Mouse (Mus musculus) thymus, postnatal 10 days (tissue): ENCODE measurements around the gene Atp2b2.

Experiments used
- DNase-seq, 2 experiments: peaks; one replicate each; pipeline ENCODE4 v3.0.0; 2021; ENCODE audit warnings: low spot score in 2 of 2

Gene Atp2b2

GRCm38 (mm10) chr6:114012834-114013233 is 29.6 kb downstream of the Atp2b2 start:
- no peak for DNase-seq

DNA sequence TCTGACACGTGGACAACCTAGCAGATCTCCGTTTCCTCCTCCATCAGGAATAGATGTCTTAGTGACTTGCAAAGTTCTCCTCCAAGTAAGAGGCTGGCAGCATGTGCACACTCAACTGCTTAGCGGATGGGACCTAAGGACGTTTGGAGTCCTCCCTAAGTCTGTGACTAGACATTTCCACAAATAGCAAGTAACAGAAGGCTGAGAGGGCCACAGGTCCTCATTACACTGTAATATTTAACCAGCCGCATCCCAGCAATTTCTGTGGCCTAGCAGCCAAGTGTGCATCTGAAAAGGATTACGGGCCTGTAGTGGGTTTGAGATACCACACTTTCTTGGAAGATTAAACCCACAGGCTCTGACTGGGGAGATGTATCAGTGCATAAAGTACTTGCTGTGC is 30.4 kb downstream of the Atp2b2 start:
- DNase-seq, result no peak

DNA sequence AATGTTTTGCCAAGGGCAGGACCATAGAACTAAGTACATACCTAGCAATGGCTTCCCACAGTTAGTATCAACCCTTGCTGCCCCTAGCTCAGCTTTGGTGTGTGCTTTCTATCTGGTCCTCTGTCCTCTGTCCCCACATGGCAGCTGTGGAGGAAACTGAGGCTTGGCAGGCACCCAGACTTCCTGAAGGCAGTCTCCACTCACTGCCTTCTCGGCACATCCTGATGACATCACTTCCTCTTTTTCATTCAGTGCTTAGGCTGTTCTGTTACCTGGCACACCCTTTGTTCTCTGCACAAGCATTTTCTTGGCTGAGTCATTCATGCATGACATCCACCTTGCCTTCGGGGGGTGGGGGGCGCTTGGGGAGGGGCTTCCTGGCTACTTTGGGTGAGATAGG is 38.6 kb downstream of the Atp2b2 start:
- DNase-seq, result no peak

- no peak for DNase-seq
Measured at GRCm38 (mm10) chr6:114000928-114001327, 41.5 kb downstream of the Atp2b2 start.

GRCm38 (mm10) chr6:114000304-114000703 is 42.1 kb downstream of the Atp2b2 start:
- no peak for DNase-seq

DNA sequence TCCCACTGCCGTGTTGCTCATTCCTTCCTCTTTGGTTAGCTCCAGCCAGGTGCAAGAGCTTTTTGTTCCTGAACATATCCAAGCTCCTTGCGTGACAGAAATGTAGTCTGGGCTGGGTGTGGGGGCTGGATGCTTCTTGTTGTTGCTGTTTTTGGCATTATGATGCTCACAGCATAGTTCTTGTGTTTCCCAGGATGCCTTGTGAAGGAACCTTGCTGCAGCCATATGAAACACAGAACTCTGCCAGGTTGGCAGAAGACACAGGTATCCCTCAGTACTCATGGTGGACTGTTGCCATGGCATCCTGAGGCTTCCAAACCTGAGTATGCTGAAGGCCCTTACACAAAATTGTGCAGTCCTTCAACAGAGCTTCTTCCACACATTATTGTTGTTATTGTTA is 44.0 kb downstream of the Atp2b2 start:
- no peak for DNase-seq

GRCm38 (mm10) chr6:113994176-113994575 is 48.2 kb downstream of the Atp2b2 start:
- DNase-seq, result no peak

DNA sequence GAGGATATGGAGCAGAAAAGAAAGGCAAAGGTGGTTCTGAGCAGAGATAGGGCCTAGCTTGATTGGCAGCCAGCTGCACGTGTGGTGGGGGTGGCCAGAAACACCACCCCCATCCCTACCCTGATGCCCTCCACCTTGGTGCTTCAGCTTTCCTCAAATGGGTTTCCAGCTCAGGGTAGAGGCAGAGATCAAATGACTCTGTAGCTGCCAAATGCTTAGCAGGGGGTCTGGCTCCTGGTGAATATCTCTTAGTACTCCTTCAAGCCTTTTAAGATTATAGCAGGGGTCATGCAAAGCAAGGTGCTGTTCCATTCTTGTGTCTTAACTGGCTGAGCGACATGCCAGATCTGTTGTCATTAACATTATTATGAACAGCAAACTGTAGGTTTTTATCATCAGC is 50.3 kb downstream of the Atp2b2 start:
- no peak for DNase-seq

- no peak for DNase-seq
Measured at GRCm38 (mm10) chr6:113991482-113991881, 50.9 kb downstream of the Atp2b2 start.

- DNase-seq, result no peak
Measured at GRCm38 (mm10) chr6:113990044-113990443, 52.4 kb downstream of the Atp2b2 start.

DNA sequence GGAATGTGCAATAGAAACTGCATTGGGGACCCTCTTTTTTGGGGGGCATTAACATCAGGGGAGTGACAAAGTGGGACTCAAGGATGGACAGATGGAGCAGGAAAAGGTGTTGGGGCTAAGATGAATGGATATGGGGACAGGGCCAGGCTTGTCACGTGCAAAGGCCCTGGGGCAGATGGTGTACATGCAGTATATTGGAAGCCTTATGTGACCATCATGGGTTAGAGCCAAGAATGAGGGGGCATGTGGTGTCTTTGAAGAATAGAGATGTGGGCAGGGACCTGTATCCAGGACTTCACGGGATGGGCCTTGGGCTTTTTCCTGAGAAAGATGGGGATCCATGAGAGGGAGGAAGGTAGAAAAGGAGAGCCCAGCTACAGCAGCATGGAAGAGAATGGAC is 53.9 kb downstream of the Atp2b2 start:
- DNase-seq, result no peak

GRCm38 (mm10) chr6:113986671-113987070 is 55.7 kb downstream of the Atp2b2 start:
- DNase-seq, result no peak

- DNase-seq, result no peak
Measured at GRCm38 (mm10) chr6:113978673-113979072, 63.7 kb downstream of the Atp2b2 start.

DNA sequence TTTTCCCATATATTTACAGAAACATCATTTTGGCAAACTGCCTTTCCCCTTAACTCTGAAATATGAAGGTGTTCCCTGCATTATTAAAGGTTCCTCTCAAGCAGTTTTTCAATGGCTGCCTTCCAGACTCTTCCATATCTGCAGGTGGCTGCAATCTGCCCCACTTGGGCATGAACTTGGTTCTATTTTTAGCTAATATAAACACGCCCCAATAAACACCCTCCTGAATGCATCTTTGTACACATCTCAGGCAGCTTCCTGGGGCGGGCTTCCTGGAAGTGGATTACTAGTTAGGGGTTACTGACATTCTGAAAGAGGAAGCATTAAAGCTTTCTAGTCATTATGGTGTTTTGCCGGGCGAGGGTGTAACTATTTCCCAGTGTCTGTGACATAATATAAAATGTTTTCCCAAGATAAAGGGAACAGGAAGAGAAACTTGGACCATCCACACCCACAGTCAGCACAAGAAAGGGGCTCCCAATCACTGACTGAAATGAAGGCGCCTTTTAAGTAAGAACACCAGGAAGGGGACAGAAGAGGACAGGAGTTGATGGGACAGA is 64.2 kb downstream of the Atp2b2 start:
- no peak for DNase-seq

- no peak for DNase-seq
Measured at GRCm38 (mm10) chr6:113970900-113971299, 71.5 kb downstream of the Atp2b2 start.

GRCm38 (mm10) chr6:113970464-113970863 is 71.9 kb downstream of the Atp2b2 start:
- DNase-seq, result no peak

GRCm38 (mm10) chr6:113969751-113970150 is 72.7 kb downstream of the Atp2b2 start:
- DNase-seq, result no peak

- DNase-seq, result no peak
Measured at GRCm38 (mm10) chr6:113962811-113963210, 79.6 kb downstream of the Atp2b2 start.

- DNase-seq, result no peak
Measured at GRCm38 (mm10) chr6:113961658-113962057, 80.8 kb downstream of the Atp2b2 start.

GRCm38 (mm10) chr6:113959336-113959735 is 83.1 kb downstream of the Atp2b2 start:
- no peak for DNase-seq

DNA sequence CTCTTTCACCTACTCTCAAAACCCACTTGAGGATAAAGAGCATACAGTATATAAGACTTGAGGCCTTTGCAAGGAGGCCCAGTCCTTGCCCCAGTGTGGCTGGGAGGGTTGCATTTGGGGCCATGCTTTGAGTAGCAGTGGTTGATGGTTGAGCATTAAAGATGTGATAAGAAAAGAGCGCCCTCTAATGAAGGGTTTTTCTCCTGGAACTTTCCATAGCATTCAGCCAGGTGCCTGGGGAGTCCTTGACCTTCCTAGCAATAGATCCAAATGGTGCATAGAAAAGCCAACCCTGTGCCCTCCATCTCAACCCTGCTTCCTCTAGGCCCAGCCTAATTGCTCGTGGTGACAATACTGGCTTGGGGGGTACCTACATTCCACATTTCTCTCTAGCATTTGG is 83.7 kb downstream of the Atp2b2 start:
- no peak for DNase-seq

DNA sequence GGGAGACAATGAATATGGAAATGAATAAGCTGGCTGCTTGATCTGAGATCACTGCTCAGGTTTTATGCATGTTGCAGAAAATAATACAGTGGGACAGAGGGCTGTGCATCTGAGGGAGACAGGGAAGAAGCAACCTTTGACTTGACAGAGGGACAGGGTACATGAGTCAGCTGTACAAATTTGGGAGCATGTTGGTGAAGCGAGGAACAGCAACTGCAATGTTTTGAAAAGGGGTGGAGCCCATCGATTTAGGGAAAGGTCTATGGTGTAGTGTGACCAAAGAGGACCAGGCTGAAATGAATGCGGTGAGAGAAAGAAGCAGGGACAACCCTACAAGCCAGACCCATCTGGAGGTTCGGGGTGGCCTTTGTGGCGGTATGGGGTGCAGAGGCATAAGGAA is 84.4 kb downstream of the Atp2b2 start:
- no peak for DNase-seq

GRCm38 (mm10) chr6:113957232-113957940 is 85.0 kb downstream of the Atp2b2 start:
- DNase-seq, result no peak

DNA sequence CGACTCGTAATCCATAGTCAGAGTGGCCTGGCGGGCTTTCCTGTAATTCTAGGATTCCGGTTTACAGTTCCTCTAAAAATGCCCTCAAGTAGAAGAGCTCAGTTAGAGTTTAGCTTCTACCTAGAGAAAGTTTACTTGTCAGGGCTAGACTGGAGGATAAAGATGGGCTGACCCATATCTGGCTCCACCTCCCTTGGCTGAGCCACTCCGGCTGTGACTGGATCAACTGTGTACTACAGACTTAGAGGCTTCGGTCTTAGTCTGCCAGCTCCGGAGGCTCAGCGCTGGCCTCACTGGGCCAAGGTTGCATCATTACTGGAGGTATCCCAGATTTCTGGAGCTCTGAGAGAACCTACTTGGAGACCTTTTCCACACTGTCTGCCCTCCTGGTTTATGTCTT is 94.9 kb downstream of the Atp2b2 start:
- no peak for DNase-seq
